Mouse (Mus musculus) megakaryocyte, embryonic 14.5 days (primary cell): ENCODE data around the gene Ctse. TPM values are rescaled to one million over a fixed set of nuclear protein-coding genes. Genes with fewer than 3 reads are reported as not detected.
A peak's percentile ranks its signal among the peaks of the same experiment; 100 is the strongest.

Source experiments
- H3K27me3 ChIP-seq: replicated peaks from 2 replicates; pipeline ENCODE3; 2012; ENCODE audit warnings: inconsistent platforms
- H3K36me3 ChIP-seq: replicated peaks from 2 replicates; pipeline ENCODE3; 2012; ENCODE audit warnings: low read length, inconsistent platforms, mixed read lengths
- H3K4me1 ChIP-seq: 2 replicates; pipeline ENCODE4 v1.6.1; 2012; ENCODE audit warnings: inconsistent platforms
- H3K4me3 ChIP-seq: replicated peaks from 2 replicates; pipeline ENCODE3; 2012; ENCODE audit warnings: moderate library complexity, mild to moderate bottlenecking, inconsistent platforms
- H3K9me3 ChIP-seq: 2 replicates; pipeline ENCODE4 v1.6.1; 2012; ENCODE audit warnings: inconsistent platforms
- FLI1 ChIP-seq: IDR thresholded peaks from 2 replicates; pipeline ENCODE4 v1.6.1; 2012; ENCODE audit warnings: low read length, inconsistent platforms, mixed read lengths
- GATA1 ChIP-seq: IDR thresholded peaks from 3 replicates; pipeline ENCODE4 v1.6.1; 2012; ENCODE audit warnings: mixed read lengths, low read length, inconsistent platforms, borderline replicate concordance
- polyA plus RNA-seq: library from polyadenylated mRNA; stranded (reverse); fragments of >175 nt; gene quantifications from 2 replicates; pipeline ENCODE4 v1.2.3, GENCODE M21; 2012; ENCODE audit warnings: low replicate concordance; ENCODE audit not compliant: insufficient read depth

Ctse gene
- 4.2 TPM in 1 of 2 replicates, not detected in the other for polyA plus RNA-seq

DNA sequence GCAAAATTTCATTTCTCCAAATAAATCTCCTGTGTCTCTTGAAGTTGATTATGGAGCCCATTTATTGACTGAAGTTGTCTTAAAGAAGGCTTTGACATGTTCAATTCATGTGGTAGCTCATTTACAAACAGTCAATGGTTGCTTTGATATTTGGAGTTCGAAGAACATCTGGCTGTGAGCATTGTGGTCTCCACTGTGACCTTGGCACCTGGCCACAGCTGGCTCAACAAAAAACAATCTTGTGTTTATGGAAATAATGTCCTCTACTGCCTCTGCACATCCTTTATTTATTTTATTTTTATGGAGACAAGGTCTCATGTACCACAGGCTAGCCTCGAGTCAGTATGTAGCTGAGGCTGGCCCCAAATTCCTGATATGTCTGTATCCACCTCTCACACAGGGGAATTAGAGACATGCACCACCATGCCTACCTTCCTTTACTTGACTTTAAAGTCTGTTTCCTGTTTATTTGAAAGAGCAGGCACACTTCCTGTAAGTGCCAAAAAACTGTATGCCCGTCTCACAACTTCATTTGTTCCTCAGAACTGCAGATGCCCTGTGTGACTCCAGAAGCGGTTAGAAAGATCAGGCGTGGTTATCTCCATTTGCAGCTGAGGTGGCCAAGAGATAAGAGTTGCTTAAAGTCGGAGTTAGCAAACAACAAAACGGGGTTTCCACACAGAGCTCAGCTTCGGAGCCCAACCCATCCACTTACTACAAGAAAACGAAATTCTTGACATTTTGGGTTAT lies at the start of gene Ctse:
Ctse (plus strand) TSS at position 516 of the 750 bp plus-strand sequence.
- no peak for TF ChIP-seq GATA1
- TF ChIP-seq FLI1, result no peak
- Histone ChIP-seq H3K27me3 (peaks cover 2% of the 10 kb centered on the region), H3K4me1 (peaks cover 4% of the 10 kb centered on the region; the same call in 1 of the 2 replicates), H3K9me3 (no peaks in the 10 kb centered on the region), H3K4me3 (peak within 1 kb of the TSS; percentile 53), H3K36me3 (no peaks in the 10 kb centered on the region)

DNA sequence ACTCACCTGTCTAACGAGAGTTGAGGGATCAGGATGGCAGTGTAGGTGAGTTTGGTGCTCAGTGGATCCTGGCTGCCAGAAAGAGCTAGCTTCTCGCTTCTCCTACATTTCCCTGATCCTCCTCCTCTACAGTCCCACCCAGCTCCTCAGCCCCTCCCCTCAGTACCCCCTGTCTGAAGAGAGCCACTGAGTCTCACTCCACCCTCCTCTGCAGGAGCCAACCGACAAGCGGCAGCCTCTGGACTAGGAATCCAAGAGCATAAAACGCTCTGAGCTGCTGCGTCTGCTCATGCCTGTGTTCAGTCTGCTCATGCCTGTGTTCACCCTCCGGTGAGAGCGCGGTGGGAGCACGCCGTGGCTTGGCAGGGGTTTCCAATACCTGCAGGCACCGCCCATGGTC lies 39.2 kb upstream of the Ctse start, which contains the start of gene Avpr1b:
Avpr1b (plus strand) TSS at position 335 of the 400 bp plus-strand sequence.
- Histone ChIP-seq H3K4me3 (no peak within 1 kb of the TSS), H3K9me3 (no peaks in the 10 kb centered on the region), H3K36me3 (no peaks in the 10 kb centered on the region), H3K4me1 (no peaks in the 10 kb centered on the region), H3K27me3 (peaks cover 77% of the 10 kb centered on the region)
- TF ChIP-seq FLI1 (no peak), GATA1 (no peak)

DNA sequence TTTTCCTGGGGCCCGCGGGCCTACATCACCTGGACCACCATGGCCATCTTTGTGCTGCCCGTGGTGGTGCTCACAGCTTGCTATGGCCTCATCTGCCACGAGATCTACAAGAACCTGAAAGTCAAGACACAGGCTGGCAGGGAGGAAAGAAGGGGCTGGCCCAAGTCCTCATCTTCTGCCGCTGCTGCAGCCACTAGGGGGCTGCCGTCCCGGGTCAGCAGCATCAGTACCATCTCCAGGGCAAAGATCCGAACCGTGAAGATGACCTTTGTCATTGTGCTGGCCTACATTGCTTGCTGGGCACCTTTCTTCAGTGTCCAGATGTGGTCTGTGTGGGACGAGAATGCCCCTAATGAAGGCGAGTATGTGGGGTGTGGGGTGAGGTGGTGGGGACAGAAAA lies 37.8 kb upstream of the Ctse start:
- H3K27me3 ChIP-seq, result peaks cover 73% of the 10 kb centered on the region
- no peaks in the 10 kb centered on the region for H3K9me3 ChIP-seq
- H3K4me3 ChIP-seq, result no peak overlapping the region
- H3K4me1 ChIP-seq, result no peaks in the 10 kb centered on the region
- TF ChIP-seq GATA1, result no peak
- no peak for TF ChIP-seq FLI1
- H3K36me3 ChIP-seq, result no peaks in the 10 kb centered on the region

DNA sequence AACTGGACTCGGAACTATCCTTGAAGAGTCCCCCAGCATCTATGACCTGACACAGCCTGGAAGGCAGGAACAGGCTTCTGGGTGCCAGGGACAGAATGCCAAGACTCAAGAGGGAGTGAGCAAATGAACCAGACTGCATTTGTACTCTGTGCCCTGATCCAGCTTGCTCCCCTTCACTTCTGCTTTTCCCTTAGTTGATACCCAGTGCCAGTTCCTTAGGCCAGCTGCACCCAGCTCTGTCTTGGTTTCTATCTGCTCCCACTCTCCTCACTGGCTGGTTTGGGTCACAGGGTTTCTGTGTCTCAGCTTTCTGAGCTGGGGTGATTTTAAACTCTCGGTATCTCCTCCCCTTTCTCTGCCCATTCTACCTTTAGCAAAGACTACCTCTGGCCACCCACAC lies 31.4 kb upstream of the Ctse start:
- no peak overlapping the region for H3K4me3 ChIP-seq
- TF ChIP-seq GATA1 (no peak), FLI1 (no peak)
- peaks cover 62% of the 10 kb centered on the region for H3K27me3 ChIP-seq

DNA sequence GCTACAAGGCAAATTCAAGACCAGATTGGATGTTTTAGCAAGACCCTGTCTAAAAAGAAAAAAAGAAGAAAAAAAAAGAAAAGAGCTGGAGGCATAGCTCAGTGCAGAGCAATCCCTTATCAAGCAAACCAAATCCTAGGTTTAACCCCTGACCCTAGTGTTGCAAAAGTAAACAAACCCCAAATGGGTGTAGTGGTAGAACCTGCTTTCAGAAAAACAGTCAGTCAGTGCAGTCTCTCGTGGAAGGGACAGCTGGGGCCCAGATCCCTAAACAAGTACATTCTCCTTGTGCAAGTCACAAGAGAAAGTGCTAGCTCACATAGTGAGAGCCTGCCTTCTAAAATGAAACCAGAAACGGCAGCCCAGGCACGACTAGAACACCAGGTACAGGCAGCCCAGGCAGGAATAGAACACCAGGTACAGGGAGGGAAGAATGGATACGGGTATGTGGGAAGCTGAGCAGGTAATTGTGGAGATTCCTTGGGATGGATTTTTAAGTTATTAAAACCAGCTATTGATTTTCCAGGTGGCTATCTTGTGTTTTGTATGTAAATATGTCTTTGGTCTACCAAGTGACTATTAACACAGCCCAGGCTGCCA lies 25.4 kb upstream of the Ctse start:
- peaks cover 28% of the 10 kb centered on the region for H3K27me3 ChIP-seq
- no peaks in the 10 kb centered on the region for H3K36me3 ChIP-seq
- H3K9me3 ChIP-seq, result no peaks in the 10 kb centered on the region
- TF ChIP-seq FLI1 (no peak), GATA1 (no peak)
- H3K4me3 ChIP-seq, result peak overlapping the region; percentile 74
- peaks cover 8% of the 10 kb centered on the region for H3K4me1 ChIP-seq

More for the DNA sequence above, 31.4 kb upstream of the Ctse start:
- no peaks in the 10 kb centered on the region for H3K36me3 ChIP-seq
- H3K4me1 ChIP-seq, result no peaks in the 10 kb centered on the region
- H3K9me3 ChIP-seq, result no peaks in the 10 kb centered on the region

DNA sequence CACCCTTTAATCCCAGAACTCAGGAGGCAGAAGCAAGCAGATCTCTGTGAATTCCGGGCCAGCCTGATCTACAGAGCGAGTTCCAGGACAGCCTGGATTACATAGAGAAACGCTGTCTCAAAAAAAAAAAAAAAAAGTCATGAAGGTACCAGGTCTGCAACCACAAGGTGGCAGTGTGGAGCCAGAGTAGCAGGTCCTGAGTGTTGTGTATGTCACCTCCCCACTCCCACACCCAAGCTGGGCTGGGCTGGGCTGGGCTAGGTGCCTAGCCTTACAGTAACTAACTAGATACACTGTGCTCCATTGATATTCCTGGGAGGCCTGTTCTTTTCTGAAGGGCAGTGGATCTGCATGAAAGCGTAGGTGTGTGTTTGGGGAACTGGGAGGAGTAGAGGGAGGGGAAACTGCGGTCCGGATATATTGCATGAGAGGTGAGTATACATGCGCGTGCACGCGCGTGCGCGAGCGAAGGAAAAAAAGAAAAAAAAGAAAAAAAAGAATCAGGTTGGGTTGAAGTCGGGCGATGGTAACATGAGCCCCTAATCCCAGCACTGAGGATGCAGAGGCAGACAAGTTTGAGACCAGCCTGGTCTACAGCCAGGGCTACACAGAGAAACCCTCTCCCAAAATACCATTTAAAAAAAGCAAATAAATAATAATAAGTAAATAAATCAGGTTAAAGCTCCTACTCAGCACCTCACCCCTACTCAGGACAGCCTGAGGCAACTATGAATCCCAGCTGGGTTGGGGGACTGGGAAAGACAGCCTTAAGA lies 24.6 kb upstream of the Ctse start:
- no peaks in the 10 kb centered on the region for H3K36me3 ChIP-seq
- H3K9me3 ChIP-seq, result no peaks in the 10 kb centered on the region
- H3K27me3 ChIP-seq, result peaks cover 22% of the 10 kb centered on the region
- H3K4me1 ChIP-seq, result peaks cover 8% of the 10 kb centered on the region
- TF ChIP-seq FLI1, result no peak
- TF ChIP-seq GATA1, result no peak
- H3K4me3 ChIP-seq, result peak overlapping the region; percentile 38

DNA sequence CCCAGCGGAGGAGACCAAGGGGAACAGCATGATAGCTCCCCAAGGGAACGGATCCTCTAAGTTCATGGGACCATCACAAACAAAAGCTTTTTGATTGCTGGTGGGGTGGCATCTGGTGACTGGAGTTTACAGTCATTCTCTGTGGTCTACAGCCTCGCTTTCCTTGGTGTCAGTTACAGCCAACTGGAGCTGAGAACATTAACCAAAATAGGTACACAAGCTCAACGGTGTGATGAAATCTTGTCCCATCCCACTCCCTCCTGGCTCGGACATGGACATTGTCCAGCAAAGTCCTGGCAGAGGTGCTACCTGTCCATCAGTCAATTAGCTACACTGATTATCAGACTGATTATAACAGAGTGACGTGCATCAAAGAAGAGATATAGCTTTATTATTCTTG lies 23.5 kb upstream of the Ctse start:
- H3K27me3 ChIP-seq, result peaks cover 24% of the 10 kb centered on the region
- H3K36me3 ChIP-seq, result no peaks in the 10 kb centered on the region
- no peak for TF ChIP-seq GATA1
- TF ChIP-seq FLI1, result no peak
- H3K4me1 ChIP-seq, result peaks cover 8% of the 10 kb centered on the region
- no peak overlapping the region for H3K4me3 ChIP-seq
- H3K9me3 ChIP-seq, result peaks cover 5% of the 10 kb centered on the region

DNA sequence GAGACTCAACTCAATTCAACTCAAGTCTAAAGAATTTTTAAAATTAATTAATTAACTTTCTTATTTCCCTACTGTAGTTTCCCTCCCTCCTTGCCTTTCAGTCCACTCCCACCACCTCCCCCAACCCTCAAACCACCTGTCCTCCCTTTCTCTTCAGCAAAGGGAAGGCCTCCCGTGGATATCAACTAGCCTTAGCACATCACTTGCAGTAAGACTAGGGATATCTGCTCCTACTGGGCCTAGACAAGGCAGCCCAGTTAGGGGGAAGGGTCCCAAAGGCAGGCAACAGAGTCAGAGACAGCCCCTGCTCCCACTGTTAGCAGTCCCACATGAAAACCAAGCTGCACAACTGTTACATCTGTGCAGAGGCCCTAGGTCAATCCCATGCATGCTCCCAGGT lies 22.0 kb upstream of the Ctse start:
- Histone ChIP-seq H3K9me3 (peaks cover 9% of the 10 kb centered on the region), H3K27me3 (peaks cover 27% of the 10 kb centered on the region), H3K4me3 (no peak overlapping the region), H3K4me1 (peaks cover 8% of the 10 kb centered on the region), H3K36me3 (no peaks in the 10 kb centered on the region)
- TF ChIP-seq FLI1, result no peak
- no peak for TF ChIP-seq GATA1

DNA sequence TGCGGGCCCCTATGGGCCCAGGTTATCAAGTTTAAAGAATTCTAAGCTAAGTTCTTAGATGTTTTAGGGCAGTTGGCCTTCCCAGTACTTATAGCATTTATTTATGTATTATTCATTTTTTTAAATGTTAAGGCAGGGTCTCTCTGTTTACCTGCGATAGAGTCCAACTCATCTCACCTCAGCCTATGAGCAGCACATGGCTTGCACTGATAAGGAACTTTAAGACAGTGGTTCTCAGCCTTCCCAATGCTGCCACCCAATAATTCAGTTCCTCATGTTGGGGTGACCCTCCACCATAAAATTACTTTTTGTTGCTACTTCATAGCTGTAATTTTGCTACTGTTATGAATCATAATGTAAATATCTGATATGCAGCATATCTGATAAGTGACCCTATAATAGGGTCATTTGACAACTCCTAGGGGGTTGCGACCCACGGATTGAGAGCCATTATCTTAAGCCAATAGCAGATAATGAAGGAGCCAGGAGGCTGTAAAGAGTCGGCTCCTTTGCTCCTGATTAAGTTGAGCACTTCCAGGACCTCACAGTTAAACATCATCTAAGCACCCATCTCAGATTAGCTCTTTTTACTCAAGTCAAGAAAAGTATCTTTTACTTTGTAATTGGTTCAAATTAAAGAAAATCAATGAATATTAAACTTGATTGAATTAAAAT lies 21.4 kb upstream of the Ctse start:
- Histone ChIP-seq H3K4me1 (peaks cover 8% of the 10 kb centered on the region), H3K4me3 (no peak overlapping the region), H3K9me3 (peaks cover 9% of the 10 kb centered on the region), H3K36me3 (no peaks in the 10 kb centered on the region), H3K27me3 (peaks cover 26% of the 10 kb centered on the region)
- TF ChIP-seq FLI1 (no peak), GATA1 (no peak)
